Mouse (Mus musculus) layer of hippocampus, adult 9-10 months (tissue): ENCODE results near the gene Gabrr1.

Experiments
- DNase-seq: peaks from one replicate; pipeline ENCODE4 v3.0.0; 2022; ENCODE audit warnings: low spot score

Gene Gabrr1

DNA sequence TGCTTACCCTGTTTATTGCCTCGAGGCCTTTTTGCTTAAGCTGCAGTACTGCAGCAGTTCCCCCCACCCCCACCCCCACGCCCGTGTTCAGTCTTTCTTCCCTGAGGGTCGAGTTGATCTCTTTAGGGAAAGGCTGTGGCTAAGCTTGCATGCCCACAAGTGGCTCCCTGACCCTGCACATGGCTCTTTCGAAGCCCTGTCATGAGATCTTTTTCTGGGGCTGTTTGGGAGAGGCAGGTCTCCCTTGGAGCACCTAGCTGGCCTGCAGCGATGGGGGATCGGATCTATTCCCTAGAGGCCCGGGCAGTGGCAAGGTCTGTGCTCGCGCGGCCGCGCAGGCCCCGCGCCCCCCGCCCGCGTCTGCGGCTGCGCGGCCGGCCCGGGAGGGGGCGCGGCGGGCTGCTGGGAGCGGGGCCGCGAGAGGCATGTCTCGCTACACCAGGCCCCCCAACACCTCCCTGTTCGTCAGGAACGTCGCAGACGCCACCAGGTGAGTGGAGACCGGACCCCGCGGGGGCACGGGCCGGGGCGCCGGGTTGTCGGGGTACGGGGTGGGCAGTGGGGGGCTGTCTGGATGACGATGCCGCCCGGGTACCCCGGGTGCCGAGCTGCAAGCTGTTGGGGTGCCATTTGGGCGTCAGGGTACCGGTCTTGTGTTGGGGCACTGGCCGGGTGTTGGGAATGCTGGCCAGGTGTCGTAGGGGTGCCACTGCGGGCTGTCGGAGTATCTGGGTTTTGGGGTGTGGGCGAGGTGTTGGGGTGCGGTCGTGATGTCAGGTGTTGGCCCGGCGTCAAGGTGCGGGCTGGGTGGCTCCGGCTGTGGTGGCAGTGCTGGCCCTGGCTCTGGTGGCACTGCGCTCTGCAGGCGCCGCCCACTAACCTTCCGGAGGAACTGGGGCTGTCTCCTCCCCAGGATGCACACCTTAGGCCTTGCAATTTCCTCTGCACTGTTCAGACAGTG is 76.8 kb downstream of the Gabrr1 start, which contains the start of gene Srsf12:
TSS of gene Srsf12 (plus strand) at position 111 of the 961 bp plus-strand sequence.
- no peak for DNase-seq
